Mouse (Mus musculus) lung, embryonic 16.5 days (tissue): ENCODE measurements around the gene Cd82. TPM values are rescaled to one million over a fixed set of nuclear protein-coding genes. Genes with fewer than 3 reads are reported as not detected.
A peak's percentile ranks its signal among the peaks of the same experiment; 100 is the strongest.

Source experiments
- ATAC-seq: fragments of 200-750 bp; cut with Nextera tagmentation; 2 replicates; pipeline ENCODE4 v1.8.0; 2017; ENCODE audit warnings: low read depth, mild to moderate bottlenecking, moderate library complexity
- H3K27ac ChIP-seq: fragments of 300-500 bp; sonication (generic); 2 replicates; pipeline ENCODE4 v1.5.1; 2014; ENCODE audit warnings: mild to moderate bottlenecking, control low read depth, low read length
- H3K27me3 ChIP-seq: fragments of 300-500 bp; sonication (generic); 2 replicates; pipeline ENCODE4 v1.6.1; 2014; ENCODE audit warnings: low read depth, low read length, mixed read lengths; ENCODE audit not compliant: control insufficient read depth, insufficient read depth
- H3K36me3 ChIP-seq: fragments of 300-500 bp; sonication (generic); 2 replicates; pipeline ENCODE4 v1.6.1; 2014; ENCODE audit warnings: low read length; ENCODE audit not compliant: control insufficient read depth, insufficient read depth
- H3K4me1 ChIP-seq: fragments of 300-500 bp; sonication (generic); replicated peaks from 2 replicates; pipeline ENCODE4 v1.6.1; 2014; ENCODE audit warnings: low read length, mixed read lengths; ENCODE audit not compliant: control insufficient read depth, insufficient read depth
- H3K4me2 ChIP-seq: fragments of 300-500 bp; sonication (generic); 2 replicates; pipeline ENCODE4 v1.6.1; 2014; ENCODE audit warnings: low read depth, low read length, control low read depth
- H3K4me3 ChIP-seq: fragments of 300-500 bp; sonication (generic); 2 replicates; pipeline ENCODE4 v1.5.1; 2014; ENCODE audit warnings: mild to moderate bottlenecking, low read length, control low read depth
- H3K9ac ChIP-seq: fragments of 300-500 bp; sonication (generic); 2 replicates; pipeline ENCODE4 v1.6.1; 2014; ENCODE audit warnings: low read length, control low read depth
- H3K9me3 ChIP-seq: fragments of 300-500 bp; sonication (generic); 2 replicates; pipeline ENCODE4 v1.6.1; 2016; ENCODE audit warnings: low read length; ENCODE audit not compliant: control insufficient read depth
- WGBS: fragments of 180-500 bp; shearing (Covaris S2); extraction: QIAGEN DNeasy Blood & Tissue Kit; methylation state at CpG from one replicate; pipeline ENCODE4 v1.1.7; 2014; 5-methylcytosine and 5-hydroxymethylcytosine counted together
- polyA plus RNA-seq: library from polyadenylated mRNA; unstranded; fragments of >200 nt; fragmentation: Nextera tagmentation; extraction: Ambion mirVana; gene quantifications from 2 replicates; pipeline ENCODE4 v1.2.1, GENCODE M21; 2015

The Cd82 gene
- polyA plus RNA-seq, 1 experiment from 2014 or later, result 63.6 TPM

GRCm38 (mm10) chr2:93439812-93440559 lies 23.0 kb downstream of the Cd82 start:
- no peak overlapping the region for H3K9ac ChIP-seq
- H3K4me1 ChIP-seq, result peaks cover 18% of the 10 kb centered on the region
- no peaks in the 10 kb centered on the region for H3K9me3 ChIP-seq
- no peaks in the 10 kb centered on the region for H3K27me3 ChIP-seq
- H3K4me2 ChIP-seq, result no peak overlapping the region
- no peaks in the 10 kb centered on the region for H3K36me3 ChIP-seq
- no peak overlapping the region for H3K4me3 ChIP-seq
- ATAC-seq, result peak; percentile 84
- 47% methylated on average over 12 of the region's 12 CpGs for WGBS
- peak overlapping the region; percentile 41; the same call in 1 of the 2 replicates for H3K27ac ChIP-seq

DNA sequence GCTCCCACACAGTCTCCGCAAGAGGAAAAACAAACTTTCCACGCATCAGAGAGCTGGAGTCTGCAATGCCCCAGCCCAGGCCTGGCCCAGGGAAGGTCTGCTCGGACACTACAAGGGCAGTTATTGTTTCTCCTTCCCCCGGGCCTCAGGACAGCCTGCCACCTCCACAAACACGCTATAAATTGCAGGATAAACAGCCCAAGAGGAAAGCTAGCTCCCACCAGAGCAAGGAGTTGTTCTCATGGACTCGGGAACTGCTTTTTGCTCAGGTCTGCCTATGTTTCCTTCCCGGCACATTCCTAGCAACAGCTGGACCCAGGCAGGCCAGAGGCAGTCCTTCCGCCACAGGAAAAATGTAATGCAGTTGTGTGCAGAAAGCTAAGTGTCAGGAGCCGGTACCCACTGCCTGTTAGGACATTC lies 23.6 kb downstream of the Cd82 start:
- Histone ChIP-seq H3K27me3 (no peaks in the 10 kb centered on the region), H3K4me2 (no peak overlapping the region), H3K9me3 (no peaks in the 10 kb centered on the region), H3K36me3 (no peaks in the 10 kb centered on the region), H3K4me3 (no peak overlapping the region), H3K4me1 (peaks cover 18% of the 10 kb centered on the region), H3K9ac (no peak overlapping the region), H3K27ac (peak overlapping the region; percentile 14; the same call in 1 of the 2 replicates)
- no peak for ATAC-seq
- WGBS, result 42% methylated on average over 9 of the region's 9 CpGs

DNA sequence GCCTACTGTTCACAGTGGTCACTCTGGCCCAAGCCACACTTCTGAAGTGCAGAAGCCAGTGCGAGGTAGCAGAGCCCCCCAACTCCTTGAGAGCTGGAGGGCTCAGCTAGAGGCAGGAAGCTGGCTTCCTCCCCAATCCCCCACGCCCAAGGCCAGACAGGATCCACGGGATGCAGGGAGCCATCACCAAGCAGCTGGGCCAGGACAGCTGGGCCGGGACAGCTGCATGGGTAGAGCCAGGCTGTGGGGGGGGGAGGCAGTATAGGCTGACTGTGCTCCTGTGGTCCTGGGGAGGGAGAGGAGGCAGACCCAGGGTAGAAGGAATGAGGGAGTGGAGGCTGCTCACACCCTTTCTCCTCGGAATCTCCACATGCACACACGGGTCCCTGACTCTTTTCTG lies 24.6 kb downstream of the Cd82 start:
- no peak overlapping the region for H3K9ac ChIP-seq
- H3K27me3 ChIP-seq, result no peaks in the 10 kb centered on the region
- no peaks in the 10 kb centered on the region for H3K9me3 ChIP-seq
- H3K27ac ChIP-seq, result no peak overlapping the region
- no peak for ATAC-seq
- peaks cover 20% of the 10 kb centered on the region for H3K4me1 ChIP-seq
- H3K36me3 ChIP-seq, result no peaks in the 10 kb centered on the region
- no peak overlapping the region for H3K4me3 ChIP-seq
- WGBS, result 49% methylated on average over 6 of the region's 6 CpGs
- H3K4me2 ChIP-seq, result no peak overlapping the region

GRCm38 (mm10) chr2:93435577-93435976 lies 27.4 kb downstream of the Cd82 start:
- H3K4me3 ChIP-seq, result no peak overlapping the region
- H3K27me3 ChIP-seq, result no peaks in the 10 kb centered on the region
- no peak overlapping the region for H3K27ac ChIP-seq
- H3K4me1 ChIP-seq, result peaks cover 34% of the 10 kb centered on the region
- 53% methylated on average over 4 of the region's 4 CpGs for WGBS
- no peaks in the 10 kb centered on the region for H3K9me3 ChIP-seq
- ATAC-seq, result no peak
- H3K9ac ChIP-seq, result no peak overlapping the region
- no peaks in the 10 kb centered on the region for H3K36me3 ChIP-seq
- no peak overlapping the region for H3K4me2 ChIP-seq

GRCm38 (mm10) chr2:93434896-93435295 lies 28.0 kb downstream of the Cd82 start:
- H3K27ac ChIP-seq, result no peak overlapping the region
- no peak overlapping the region for H3K4me2 ChIP-seq
- 84% methylated on average over 3 of the region's 3 CpGs for WGBS
- peaks cover 27% of the 10 kb centered on the region for H3K4me1 ChIP-seq
- no peaks in the 10 kb centered on the region for H3K27me3 ChIP-seq
- H3K9ac ChIP-seq, result no peak overlapping the region
- no peak for ATAC-seq
- no peak overlapping the region for H3K4me3 ChIP-seq
- no peaks in the 10 kb centered on the region for H3K9me3 ChIP-seq
- H3K36me3 ChIP-seq, result no peaks in the 10 kb centered on the region

- Histone ChIP-seq H3K36me3 (no peaks in the 10 kb centered on the region), H3K27me3 (no peaks in the 10 kb centered on the region), H3K4me3 (no peak overlapping the region), H3K9me3 (no peaks in the 10 kb centered on the region), H3K9ac (no peak overlapping the region), H3K27ac (no peak overlapping the region), H3K4me1 (peaks cover 20% of the 10 kb centered on the region), H3K4me2 (no peak overlapping the region)
- WGBS, result 69% methylated on average over 5 of the region's 5 CpGs
- ATAC-seq, result no peak
Observed at GRCm38 (mm10) chr2:93433543-93433942, 29.4 kb downstream of the Cd82 start.

DNA sequence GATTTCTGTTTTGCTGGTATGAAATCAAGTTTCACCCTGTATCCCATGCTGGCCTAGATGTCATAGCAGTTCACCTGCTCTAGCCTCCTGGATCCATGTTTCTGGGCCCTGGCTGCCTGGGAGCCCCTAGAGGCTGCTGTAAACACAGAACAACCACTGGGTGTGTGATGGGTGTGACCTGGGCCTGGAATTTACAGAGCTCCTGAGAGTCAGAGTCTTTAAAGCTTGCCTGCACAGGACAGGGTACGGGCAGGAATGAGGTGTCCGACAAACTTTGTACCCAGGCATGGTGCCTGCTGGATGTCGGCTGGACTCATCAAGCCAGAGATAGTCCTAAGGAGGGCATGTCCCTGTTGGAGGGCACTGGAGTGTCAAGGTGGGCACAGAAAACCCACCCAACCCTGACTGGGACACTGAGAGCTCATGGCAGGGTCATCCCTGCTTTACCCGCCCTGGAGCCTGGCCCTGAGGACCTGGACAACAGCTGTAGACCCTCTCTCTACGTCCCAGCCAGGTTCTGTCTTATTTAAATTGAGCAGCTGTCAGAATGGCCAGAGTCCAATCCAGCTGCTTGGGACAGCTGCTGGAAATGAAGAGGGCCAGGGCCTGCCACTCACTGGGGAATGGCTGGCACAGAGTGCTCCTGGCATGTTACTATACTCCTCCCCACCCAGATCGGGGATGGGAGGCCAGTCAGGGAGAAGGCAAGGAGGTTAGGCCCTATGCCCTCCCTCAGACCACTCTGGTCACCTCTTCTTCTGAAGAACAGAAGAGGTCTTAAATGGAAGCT lies 30.1 kb downstream of the Cd82 start:
- WGBS, result 59% methylated on average over 6 of the region's 6 CpGs
- H3K36me3 ChIP-seq, result no peaks in the 10 kb centered on the region
- ATAC-seq, result peak; percentile 48
- H3K27ac ChIP-seq, result no peak overlapping the region
- H3K4me2 ChIP-seq, result no peak overlapping the region
- no peak overlapping the region for H3K4me3 ChIP-seq
- H3K27me3 ChIP-seq, result no peaks in the 10 kb centered on the region
- H3K9ac ChIP-seq, result no peak overlapping the region
- peaks cover 16% of the 10 kb centered on the region for H3K4me1 ChIP-seq
- H3K9me3 ChIP-seq, result no peaks in the 10 kb centered on the region

DNA sequence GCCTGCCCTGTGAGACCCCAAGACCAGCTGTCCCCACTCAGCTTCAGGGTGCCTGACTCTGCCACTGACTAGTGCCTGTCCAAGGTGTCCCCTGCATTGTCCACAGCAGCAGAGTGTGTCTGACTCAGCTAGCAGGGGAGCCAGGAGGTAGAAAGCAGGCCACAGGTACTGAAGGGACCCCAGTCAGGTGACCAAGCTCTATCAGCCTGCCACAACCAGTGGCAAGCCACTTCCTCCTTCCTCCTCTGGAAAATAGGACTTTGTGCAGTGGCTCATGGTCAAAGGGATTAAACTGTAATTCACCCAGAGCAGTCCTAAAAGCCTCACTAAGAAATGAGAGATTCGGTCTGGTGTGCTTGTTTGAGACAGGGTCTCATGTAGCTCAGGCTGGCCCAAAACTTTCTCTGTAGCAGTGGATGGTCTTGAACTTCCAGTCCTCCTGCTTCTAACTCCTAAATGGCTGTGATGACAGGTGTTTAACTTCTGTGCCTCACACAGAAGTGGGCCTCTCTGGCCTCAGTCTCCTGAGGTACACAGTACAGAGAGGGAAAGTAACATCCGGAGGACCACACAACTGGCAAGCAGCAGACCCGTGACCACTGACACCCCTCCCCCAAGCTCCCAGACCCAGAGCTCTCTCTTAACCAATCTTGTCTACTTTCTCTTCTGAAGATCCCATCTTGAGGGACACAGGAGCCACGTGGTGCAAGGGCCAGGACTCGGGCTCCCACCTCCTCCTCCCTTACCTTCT lies 31.2 kb downstream of the Cd82 start:
- Histone ChIP-seq H3K9me3 (no peaks in the 10 kb centered on the region), H3K9ac (no peak overlapping the region), H3K27me3 (no peaks in the 10 kb centered on the region), H3K4me2 (no peak overlapping the region), H3K36me3 (no peaks in the 10 kb centered on the region), H3K27ac (no peak overlapping the region), H3K4me1 (peaks cover 16% of the 10 kb centered on the region), H3K4me3 (no peak overlapping the region)
- ATAC-seq, result no peak
- 52% methylated on average over 5 of the region's 5 CpGs for WGBS

DNA sequence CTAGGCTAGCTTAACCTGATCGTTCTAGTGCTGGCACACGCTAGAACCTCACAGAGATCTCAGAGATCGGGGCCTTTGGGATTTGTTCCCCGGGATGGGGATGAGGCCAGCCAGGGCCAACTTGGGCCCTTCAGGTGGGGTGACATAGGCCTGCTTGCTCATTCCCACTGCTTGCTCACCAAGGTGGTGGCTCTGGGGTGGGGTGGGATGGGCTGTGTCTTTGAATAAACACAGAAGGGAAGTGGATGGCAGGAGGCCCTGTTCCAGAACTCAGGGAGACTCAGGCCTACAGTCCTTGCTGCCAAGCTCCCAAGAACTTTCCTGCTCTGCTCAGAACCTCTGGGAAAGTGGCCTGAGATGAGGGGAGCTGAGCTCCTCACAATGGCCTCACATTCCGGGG lies 31.9 kb downstream of the Cd82 start:
- no peaks in the 10 kb centered on the region for H3K36me3 ChIP-seq
- no peak overlapping the region for H3K27ac ChIP-seq
- no peaks in the 10 kb centered on the region for H3K9me3 ChIP-seq
- H3K4me3 ChIP-seq, result no peak overlapping the region
- no peak overlapping the region for H3K4me2 ChIP-seq
- no peak for ATAC-seq
- H3K27me3 ChIP-seq, result no peaks in the 10 kb centered on the region
- 81% methylated on average over 5 of the region's 5 CpGs for WGBS
- peaks cover 16% of the 10 kb centered on the region for H3K4me1 ChIP-seq
- H3K9ac ChIP-seq, result no peak overlapping the region
